Mouse (Mus musculus) inflammation-experienced regulatory T-cells, adult 16 weeks (primary cell): ENCODE data around the gene Gm39566. TPM values are rescaled to one million over a fixed set of nuclear protein-coding genes. Genes with fewer than 3 reads are reported as not detected.

Experiments used
- polyA plus RNA-seq: library from polyadenylated mRNA; unstranded; fragments of 100-300 nt; shearing (Covaris generic); gene quantifications from one replicate; pipeline ENCODE4 v1.2.1, GENCODE M21; 2017

Gene Gm39566
- not detected for polyA plus RNA-seq

DNA sequence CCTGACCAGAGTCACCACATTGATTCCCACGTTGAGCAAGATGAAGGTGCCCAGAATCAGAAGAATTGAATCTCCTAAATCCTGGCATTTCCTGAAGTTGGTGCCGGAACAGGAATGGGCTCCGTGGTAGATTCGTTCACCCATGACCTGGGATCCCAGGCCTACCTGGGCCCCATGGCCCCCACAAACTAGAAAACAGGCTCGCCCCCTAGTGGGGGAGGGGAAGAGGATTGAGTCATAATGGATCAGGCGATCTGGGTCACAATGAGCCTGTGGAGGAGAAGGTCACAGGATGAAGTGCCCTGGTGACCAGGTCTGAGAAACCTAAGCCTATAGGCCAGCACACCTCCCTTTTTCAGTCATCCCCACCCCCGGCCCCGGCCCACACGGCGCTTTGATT is at the start of gene Gm39566:
Gene Gm39566, minus strand, starts transcription at position 144 of the 400 bp plus-strand sequence.

DNA sequence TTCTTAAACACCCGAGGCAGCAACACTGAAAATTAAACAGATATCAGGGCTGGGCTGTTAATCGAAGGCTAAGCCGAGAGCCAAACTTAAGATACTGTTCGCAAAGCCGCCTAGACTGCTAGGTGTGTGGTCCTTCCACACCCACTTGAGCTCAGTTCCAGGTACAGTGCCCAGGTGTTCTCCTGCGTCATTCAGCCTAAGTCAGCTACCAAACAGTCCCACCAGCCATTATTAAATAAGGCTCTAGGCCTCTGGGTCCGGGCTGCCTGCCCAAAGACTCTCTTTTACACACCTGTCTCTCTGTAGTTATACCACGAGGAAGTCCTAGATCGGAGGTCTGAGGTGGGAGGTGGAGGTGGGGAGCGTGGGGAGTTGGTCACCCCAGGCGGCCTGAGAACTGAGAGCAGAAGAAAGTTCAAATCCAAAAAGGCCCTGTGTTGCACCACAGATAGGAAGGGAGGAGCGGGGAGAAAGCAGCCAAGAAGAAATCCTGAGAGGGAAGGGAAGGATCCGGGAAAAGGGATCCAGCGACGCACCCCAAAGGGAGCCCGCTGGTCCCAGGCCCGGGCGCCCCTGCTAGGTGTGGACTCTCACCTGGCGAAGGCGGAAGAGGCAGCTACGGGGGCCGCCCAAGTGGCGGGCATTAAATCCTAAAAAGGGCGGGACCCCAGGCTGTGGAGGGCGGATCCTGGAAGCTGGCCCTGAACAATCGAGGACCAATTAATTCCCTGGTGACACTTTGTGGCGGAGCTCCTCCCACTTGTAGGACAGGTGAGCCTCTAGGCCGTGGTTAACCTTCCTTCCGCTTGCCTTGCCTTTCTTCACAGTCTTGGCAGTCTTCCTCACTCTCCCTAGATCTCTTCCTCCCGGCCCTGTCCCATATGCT is 43.3 kb upstream of the Gm39566 start, which contains the start of gene Tnk1:
Gene Tnk1, minus strand, starts transcription at position 618 of the 886 bp plus-strand sequence.

DNA sequence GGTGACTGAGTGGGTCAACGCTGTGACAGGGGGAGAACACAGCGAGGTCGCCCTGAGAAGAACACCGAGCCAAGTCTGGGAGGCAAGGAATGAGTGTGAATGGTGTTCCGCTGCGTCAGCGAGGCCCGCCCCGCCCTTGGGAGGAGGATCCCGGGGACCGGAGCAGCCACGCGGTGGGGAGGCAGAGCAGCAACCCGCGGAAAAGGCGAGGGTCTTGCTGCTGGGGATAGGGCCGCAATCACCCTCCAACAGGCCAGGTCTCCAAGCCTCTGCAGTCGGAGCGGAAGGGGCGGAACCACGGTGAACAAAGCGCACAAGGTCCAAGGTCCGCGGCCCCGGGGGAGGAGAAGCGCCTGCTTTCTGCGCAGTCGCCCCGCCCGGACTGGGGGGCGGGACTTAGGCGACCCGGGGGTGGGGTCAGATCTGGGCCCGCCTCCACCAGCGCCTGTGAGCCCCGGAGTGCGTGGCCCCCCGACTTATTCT is 31.1 kb upstream of the Gm39566 start, which contains the start of gene Plscr3:
Gene Plscr3, plus strand, starts transcription at position 179 of the 483 bp plus-strand sequence.

DNA sequence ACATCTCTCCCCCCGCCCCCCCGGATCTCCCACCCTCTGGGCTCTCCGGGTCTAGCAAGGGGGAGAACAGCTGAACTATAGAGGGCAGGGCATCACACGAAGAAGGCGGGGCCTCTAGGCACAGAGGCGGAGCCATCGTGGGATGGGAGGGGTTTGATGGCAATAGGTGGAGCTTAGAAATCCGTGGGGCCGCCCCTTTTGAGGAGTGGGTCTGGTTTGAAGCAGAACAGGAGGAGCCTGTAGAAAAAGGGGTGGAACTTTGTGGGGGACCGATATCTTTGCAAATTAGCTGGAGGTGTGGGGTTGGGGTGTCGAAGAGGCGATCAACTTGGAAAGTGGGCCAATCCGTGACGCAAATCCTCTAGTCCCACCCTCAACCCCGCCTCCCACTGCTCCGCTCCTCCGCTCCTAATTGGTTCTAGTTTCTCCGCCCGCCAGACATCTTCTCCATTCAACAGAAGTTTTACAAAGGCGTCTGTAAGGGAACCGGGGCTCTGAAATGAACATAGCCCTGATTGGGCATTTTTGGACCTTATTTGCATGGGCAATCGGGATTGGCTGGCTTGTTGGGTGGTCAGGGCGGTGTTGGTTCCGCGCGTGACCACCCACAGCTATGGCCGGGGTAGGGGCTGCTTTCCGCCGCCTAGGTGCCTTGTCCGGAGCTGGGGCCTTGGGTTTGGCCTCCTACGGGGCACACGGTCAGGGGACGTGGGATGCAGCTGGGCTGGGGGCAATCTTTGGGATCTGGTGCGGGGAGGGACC is 23.0 kb upstream of the Gm39566 start, which contains the start of gene Tmem256:
Gene Tmem256, plus strand, starts transcription at position 563 of the 762 bp plus-strand sequence.

DNA sequence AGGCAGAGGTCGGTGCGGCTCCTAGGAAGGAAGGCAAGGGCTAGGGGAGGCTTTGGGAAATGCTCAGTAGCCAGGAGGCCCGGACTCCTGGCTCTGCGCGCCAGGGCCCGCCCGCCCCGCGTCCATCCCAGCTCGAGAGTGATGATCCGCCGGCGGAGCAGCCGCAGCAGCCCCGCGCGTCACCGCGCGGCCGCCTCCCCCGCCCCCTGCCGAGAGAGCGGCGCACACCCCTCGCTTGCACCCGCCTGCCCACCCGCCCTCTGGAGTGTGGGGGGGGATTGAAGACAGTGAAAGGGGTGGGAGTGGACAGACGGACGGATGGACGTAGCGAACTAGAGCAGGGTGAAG is 22.5 kb upstream of the Gm39566 start, which contains the start of gene Nlgn2:
Gene Nlgn2, minus strand, starts transcription at position 181 of the 348 bp plus-strand sequence.

DNA sequence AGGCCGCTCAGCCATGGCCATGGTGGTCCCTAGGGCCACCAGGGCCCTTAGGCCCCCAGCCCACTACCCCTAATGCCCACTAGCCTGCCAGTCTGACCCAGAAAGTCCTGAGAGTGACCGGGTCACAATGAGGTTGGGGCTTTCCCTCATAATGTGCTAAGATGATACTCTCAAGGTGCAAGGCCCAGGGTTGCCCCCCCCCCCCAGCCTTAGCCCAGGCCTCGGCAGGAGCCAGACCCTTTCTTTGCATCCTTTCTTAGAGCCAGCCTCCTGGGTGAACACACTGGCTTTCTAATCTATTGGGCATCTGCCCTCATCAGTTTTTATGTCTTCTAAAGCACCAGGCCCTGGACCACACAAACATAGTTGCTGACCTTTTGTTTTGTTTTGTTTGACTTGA is 7.0 kb upstream of the Gm39566 start, which contains the start of gene Spem1:
Gene Spem1, minus strand, starts transcription at position 101 of the 400 bp plus-strand sequence.

DNA sequence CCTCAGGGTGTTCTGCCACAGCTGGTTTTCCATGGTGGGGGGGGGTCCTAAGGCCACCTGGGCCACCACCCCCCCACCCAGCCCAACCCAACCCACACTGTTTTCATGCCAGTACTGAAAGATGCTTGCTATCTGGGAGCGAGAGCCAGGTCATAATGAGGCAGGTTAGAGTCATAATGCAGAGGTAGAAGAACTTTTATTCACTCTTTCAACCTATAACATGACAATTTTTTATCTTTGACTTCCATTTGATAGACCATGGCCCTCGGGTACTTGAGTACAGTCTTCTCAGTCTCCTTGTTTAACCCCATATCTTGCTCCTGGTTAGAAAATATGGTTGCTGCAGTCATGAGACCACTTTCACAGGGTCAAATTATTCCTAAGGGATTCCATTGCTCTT is 3.3 kb upstream of the Gm39566 start, which contains the start of gene Spem2:
Gene Spem2, minus strand, starts transcription at position 101 of the 400 bp plus-strand sequence.

DNA sequence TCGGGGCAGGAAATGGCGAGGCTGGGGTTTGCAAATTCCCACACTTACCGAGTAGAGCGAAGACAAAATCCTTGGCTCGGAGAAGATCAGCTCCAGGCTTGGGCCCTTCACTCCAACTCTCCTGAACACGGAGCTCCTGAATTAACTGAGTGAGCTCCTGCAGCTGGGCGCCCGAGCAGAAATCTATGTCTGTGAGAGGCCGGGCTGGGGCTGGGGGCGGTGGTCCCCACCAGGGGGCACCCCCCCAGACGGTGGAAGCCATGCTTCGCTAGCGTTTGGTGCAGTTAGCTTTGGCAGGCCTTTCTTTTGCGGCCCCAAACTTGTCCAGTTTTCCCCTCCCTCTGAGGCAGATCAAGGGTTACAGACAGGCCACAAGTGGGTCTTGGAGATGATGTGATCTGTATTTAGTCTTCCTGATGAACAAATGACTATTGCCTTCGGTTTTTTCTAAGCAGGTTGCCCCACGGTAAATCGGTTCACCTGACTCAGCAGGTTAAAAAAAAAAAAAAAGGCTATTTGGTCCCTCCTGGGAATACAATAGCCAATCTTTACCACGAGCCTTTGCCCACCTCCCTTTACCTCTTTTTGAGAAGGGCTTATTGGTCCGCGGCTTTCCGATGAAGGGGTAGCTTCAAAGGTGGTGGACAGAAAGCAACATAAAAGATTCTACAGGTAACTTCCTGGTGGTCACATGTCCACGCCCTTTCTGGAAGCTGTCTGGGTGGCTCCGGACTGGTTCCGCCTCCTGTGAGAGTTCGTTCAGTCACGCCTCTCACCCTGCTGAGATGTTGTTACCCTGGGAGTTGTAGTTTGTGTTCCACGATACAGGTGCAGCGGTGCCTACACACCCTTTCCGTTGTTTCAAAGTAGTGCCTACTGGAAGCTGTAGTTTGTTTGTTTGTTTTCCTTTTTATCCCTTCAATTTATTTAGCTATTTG is 9.9 kb downstream of the Gm39566 start, which contains the start of gene Tmem102:
Gene Tmem102, minus strand, starts transcription at position 653 of the 938 bp plus-strand sequence.

DNA sequence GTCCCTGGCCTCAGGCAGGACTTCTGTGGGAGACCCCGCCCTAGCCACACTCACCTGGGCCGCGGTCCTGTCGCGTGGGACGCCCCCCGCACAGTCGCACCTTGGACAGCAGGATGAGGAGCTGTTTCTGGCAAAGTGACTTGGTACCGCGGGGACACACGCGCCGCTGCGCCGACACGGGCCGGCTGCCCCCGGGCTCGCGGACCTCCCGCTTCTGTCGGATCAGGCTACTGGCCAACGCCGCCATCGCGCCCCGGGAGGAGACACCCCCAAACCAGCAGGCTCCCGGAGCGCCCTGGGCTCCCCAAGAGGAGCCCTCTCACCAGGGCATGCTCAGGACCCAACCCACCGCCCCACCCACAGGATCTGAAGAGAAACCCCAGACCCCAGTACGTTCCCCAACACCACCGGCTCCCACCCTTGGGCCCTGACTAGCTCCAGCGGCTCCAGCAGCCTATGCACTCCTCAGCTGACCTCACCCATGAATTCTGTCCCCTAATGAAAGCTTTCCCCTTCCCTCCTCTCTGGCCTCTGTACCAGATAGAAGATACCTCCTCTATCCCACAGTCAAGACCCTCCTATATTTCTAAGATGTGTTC is 13.6 kb downstream of the Gm39566 start, which contains the start of gene Fgf11:
Gene Fgf11, minus strand, starts transcription at position 479 of the 599 bp plus-strand sequence.

DNA sequence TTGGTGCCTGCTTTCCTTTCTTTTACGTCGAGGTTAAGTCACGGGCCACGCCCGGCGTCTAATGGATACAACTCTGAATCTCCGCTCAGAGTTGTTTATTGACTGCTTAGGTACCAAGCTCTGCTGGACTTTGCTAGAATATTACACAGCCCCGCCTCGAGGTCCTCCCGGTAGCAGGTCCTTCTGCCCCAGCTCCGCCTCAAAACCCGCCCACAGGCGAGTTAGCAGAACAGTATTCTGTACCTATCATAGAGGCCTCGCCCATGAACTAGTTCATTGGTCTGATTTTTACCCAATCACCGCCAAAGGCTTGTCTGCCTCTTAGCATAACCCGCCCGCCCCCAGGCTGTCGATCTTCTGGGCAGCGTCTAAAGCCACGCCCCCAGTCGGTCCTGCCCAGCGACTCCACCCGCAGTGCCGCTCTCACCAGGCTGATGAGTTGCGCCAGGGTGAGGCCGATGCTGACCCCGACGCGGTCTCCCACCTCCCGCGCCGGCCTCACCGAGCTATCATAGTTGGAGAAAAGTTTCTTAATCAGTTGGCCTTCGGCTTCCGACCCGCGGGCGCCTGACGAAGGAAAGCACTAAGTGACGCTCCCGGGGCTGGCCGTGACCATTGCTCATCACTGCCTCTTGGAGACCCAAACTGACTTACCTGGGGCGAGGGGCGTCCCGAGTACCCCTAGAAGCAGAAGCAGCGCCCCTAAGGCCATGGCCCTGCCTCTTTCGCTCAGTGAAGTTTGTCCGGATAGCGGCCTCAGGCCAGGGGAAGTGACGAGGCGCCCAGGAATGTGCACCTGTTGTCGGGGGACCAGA is 19.7 kb downstream of the Gm39566 start, which contains the start of gene Chrnb1:
Gene Chrnb1, minus strand, starts transcription at position 776 of the 815 bp plus-strand sequence.

DNA sequence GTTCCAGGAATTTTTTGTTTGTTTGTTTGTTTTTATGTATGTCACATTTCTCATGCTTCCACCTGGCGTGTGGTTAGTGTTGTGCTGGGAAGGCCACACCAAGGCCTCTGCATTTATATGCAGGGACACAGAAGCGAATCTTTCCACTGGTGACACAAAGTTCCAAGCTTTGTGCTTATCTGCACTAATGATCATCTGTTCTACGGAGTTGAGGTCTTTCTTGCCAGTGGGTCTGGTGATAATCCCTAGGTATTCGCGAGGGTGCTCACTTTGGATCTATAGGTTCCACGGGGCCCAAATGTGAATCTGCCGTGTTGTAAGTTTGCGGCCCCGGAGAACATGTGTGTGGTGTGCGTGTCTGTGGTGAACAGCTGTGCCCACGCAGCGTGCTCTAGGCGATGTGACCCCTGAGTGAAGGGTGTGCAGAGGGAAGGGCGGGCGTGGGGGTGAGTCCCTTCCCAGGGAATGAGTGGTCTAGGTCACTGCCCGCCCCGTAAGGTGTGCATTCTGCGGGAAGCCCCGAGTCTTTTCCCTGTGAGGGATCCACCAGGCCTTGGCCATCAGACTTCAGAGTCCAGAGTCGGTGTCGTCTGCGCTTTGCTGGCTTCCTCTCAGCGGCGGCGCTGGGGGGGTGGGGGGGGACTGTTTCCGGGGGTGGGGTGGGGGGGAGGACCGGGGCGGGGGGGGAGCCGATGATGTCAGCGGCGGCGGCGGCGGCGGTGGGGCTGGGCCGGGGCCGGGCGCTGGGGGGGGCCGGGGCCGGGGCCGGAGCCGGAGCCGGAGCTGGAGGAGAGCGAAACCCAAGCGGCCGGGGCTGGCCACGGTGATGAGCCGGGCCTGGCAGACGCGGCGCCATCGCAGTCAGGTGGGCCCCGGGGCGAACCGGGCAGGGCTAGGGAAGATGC is 49.6 kb downstream of the Gm39566 start, which contains the start of gene Zbtb4:
Gene Zbtb4, plus strand, starts transcription at position 692 of the 905 bp plus-strand sequence.

DNA sequence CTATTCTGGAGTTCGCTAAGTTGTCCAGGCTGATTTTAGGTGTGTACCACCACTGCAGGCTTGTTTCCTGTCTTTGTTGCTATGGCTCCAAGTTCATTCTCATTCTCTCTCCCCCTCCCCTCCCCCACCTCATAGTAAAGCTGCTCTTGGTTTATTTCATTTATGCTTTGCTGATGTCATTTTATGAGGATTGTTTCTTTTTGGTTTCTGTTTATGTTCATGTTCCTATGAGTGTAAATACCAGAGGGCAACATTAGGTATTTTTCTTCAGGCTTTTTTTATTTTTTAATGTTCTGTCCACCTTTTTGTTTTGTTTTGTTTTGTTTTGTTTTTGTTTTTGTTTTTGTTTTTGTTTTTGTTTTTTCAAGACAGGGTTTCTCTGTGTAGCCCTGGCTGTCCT is 53.2 kb downstream of the Gm39566 start, which contains the start of gene Slc35g3:
Gene Slc35g3, minus strand, starts transcription at position 101 of the 400 bp plus-strand sequence.

Other genes starting within 250 kb of the Gm39566 start
- 32.4 TPM for gene Wrap53, start 235.0 kb downstream of the Gm39566 start, polyA plus RNA-seq
- gene Trp53, start 234.9 kb downstream of the Gm39566 start, polyA plus RNA-seq, result 242 TPM
- gene Atp1b2, start 209.4 kb downstream of the Gm39566 start, polyA plus RNA-seq, result 0.20 TPM
- not detected for gene Shbg, start 197.4 kb downstream of the Gm39566 start, polyA plus RNA-seq
- gene Sat2, start 193.3 kb downstream of the Gm39566 start, polyA plus RNA-seq, result not detected
- gene Fxr2, start 182.3 kb downstream of the Gm39566 start, polyA plus RNA-seq, result 11.9 TPM
- not detected for gene Sox15, start 160.0 kb downstream of the Gm39566 start, polyA plus RNA-seq
- gene Mpdu1, start 152.7 kb downstream of the Gm39566 start, polyA plus RNA-seq, result 56.1 TPM
- gene Cd68, start 149.1 kb downstream of the Gm39566 start, polyA plus RNA-seq, result 10.3 TPM
- 508 TPM for gene Eif4a1, start 142.9 kb downstream of the Gm39566 start, polyA plus RNA-seq
- 39.6 TPM for gene Senp3, start 133.2 kb downstream of the Gm39566 start, polyA plus RNA-seq
- gene Tnfsf13, start 129.5 kb downstream of the Gm39566 start, polyA plus RNA-seq, result 0.29 TPM
- gene Tnfsf12, start 119.4 kb downstream of the Gm39566 start, polyA plus RNA-seq, result not detected
- not detected for gene Tnfsfm13, start 119.2 kb downstream of the Gm39566 start, polyA plus RNA-seq
- gene Polr2a, start 56.7 kb downstream of the Gm39566 start, polyA plus RNA-seq, result 58.0 TPM
- not detected for gene Slc35g3, start 53.3 kb downstream of the Gm39566 start, polyA plus RNA-seq
- gene Zbtb4, start 49.4 kb downstream of the Gm39566 start, polyA plus RNA-seq, result 5.8 TPM
- gene Chrnb1, start 19.4 kb downstream of the Gm39566 start, polyA plus RNA-seq, result 6.2 TPM
- not detected for gene Fgf11, start 13.4 kb downstream of the Gm39566 start, polyA plus RNA-seq
- gene Tmem102, start 9.7 kb downstream of the Gm39566 start, polyA plus RNA-seq, result not detected
- not detected for gene Spem2, start 3.2 kb upstream of the Gm39566 start, polyA plus RNA-seq
- gene Spem1, start 6.9 kb upstream of the Gm39566 start, polyA plus RNA-seq, result not detected
- 0.61 TPM for gene Nlgn2, start 22.5 kb upstream of the Gm39566 start, polyA plus RNA-seq
- 113 TPM for gene Tmem256, start 23.2 kb upstream of the Gm39566 start, polyA plus RNA-seq
- gene Plscr3, start 31.1 kb upstream of the Gm39566 start, polyA plus RNA-seq, result 27.8 TPM
- not detected for gene Tnk1, start 43.4 kb upstream of the Gm39566 start, polyA plus RNA-seq
- gene Tmem95, start 62.7 kb upstream of the Gm39566 start, polyA plus RNA-seq, result not detected
- gene Kctd11, start 66.1 kb upstream of the Gm39566 start, polyA plus RNA-seq, result 2.3 TPM
- 663 TPM for gene Acap1, start 80.2 kb upstream of the Gm39566 start, polyA plus RNA-seq
- gene 2810408A11Rik, start 85.7 kb upstream of the Gm39566 start, polyA plus RNA-seq, result 3.0 TPM
- 5.7 TPM for gene Neurl4, start 85.8 kb upstream of the Gm39566 start, polyA plus RNA-seq
- gene Gps2, start 98.6 kb upstream of the Gm39566 start, polyA plus RNA-seq, result 163 TPM
- 1,233 TPM for gene Eif5a, start 106.7 kb upstream of the Gm39566 start, polyA plus RNA-seq
- not detected for gene Ybx2, start 120.5 kb upstream of the Gm39566 start, polyA plus RNA-seq
- not detected for gene Slc2a4, start 132.9 kb upstream of the Gm39566 start, polyA plus RNA-seq
- gene Cldn7, start 149.5 kb upstream of the Gm39566 start, polyA plus RNA-seq, result not detected
- 36.6 TPM for gene Ctdnep1, start 165.9 kb upstream of the Gm39566 start, polyA plus RNA-seq
- gene Elp5, start 167.2 kb upstream of the Gm39566 start, polyA plus RNA-seq, result 70.7 TPM
- 438 TPM for gene Gabarap, start 175.8 kb upstream of the Gm39566 start, polyA plus RNA-seq
- gene Phf23, start 180.5 kb upstream of the Gm39566 start, polyA plus RNA-seq, result 117 TPM
- 25.7 TPM for gene Dvl2, start 185.3 kb upstream of the Gm39566 start, polyA plus RNA-seq
- gene Acadvl, start 200.1 kb upstream of the Gm39566 start, polyA plus RNA-seq, result 152 TPM
- 11.7 TPM for gene Dlg4, start 201.6 kb upstream of the Gm39566 start, polyA plus RNA-seq
- gene Asgr1, start 238.8 kb upstream of the Gm39566 start, polyA plus RNA-seq, result not detected